Mouse (Mus musculus) neutrophil, adult 5-6 weeks (primary cell): ENCODE measurements at regions not wholly inside any gene's neighbourhood (a gene's known extent, or its start where the extent isn't known, plus 50 kb on each side); places are given as distances from the start of the nearest gene placed in this dataset.
"Not testable (repeated sequence)": the region's sequence is repeated elsewhere in the genome, so short reads cannot be mapped to it uniquely, and the experiment has no call there.

Experiments
- ATAC-seq: fragments of 151-379, 151-347 bp; 2 replicates; pipeline ENCODE4 v1.8.0; 2017; ENCODE audit warnings: mild to moderate bottlenecking, moderate TSS enrichment; ENCODE audit not compliant: insufficient number of reproducible peaks, poor library complexity, low FRiP score, severe bottlenecking; ENCODE audit errors: extremely low read depth

- no peak for ATAC-seq
Measured at GRCm38 (mm10) chr12:39646556-39646955, 391.3 kb downstream of the Arl4a start.

GRCm38 (mm10) chr12:39645581-39645980, 392.2 kb downstream of the Arl4a start:
- no peak for ATAC-seq

DNA sequence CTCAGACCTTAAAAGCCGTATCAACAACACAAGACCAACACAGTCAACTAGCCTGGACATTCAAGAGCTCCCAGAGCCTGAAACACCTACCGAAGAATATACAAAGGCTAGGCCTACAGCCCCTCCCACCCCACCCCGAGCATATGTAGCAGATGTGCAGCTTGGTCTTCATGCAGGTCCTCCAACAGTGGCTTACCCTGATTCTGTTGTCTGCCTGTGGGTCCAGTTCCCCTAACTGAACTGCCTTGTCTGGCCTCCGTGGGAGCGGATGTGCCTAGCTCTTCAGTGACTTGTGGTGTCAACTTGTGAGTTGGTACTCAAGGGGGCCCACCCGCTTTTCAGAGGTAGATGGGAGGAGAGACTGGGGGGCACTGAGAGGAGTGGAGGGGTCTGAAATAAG, 398.6 kb downstream of the Arl4a start:
- ATAC-seq = no peak

DNA sequence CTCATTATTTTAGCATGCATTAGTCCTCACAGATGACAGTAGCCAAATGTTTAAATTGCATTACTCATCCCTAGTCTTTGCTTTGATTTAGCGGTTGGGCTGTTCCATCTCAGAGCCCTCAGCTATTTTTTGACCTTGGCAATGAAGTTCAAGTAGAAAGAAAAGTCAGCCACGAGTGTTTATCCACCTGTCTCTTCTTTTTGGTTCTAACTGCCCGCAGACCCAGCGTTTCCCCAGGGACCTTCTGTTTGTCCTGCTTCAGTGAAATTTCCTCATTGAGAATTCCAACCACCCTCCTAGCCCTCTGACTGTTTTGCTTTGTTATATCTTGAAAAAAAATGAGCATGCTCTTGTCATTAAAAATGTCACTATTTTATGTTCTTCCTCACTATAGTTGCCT, 403.5 kb downstream of the Arl4a start:
- no peak for ATAC-seq

DNA sequence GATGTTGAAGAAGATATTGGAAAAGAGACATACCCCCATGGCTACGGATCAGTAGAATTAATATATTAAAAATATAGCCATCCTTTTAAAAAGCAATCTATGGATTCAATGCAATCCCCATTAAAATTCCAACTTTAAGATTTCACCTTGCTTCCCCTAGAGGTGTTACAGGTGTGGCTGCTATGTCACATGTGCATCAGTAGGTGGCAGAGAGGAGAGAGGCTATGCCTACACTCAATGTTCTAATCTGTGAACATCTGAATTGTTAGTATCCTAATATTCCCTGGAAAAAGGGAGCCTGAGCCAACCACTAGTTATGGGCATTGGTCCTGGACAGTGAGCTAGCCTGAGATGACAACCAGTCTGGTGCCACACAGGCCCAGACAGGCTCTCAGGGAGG, 416.6 kb downstream of the Arl4a start:
- ATAC-seq = no peak

GRCm38 (mm10) chr12:39605289-39605688, 432.5 kb downstream of the Arl4a start:
- ATAC-seq = no peak

GRCm38 (mm10) chr12:39604723-39605122, 433.1 kb downstream of the Arl4a start:
- ATAC-seq = no peak

- ATAC-seq = no peak
Measured at GRCm38 (mm10) chr12:39594726-39595125, 443.1 kb downstream of the Arl4a start.

GRCm38 (mm10) chr12:39593781-39594180, 444.0 kb downstream of the Arl4a start:
- ATAC-seq = not testable (repeated sequence)

- no peak for ATAC-seq
Measured at GRCm38 (mm10) chr12:39587204-39587909, 450.5 kb downstream of the Arl4a start.

- ATAC-seq = no peak
Measured at GRCm38 (mm10) chr12:39586163-39586562, 451.7 kb downstream of the Arl4a start.

DNA sequence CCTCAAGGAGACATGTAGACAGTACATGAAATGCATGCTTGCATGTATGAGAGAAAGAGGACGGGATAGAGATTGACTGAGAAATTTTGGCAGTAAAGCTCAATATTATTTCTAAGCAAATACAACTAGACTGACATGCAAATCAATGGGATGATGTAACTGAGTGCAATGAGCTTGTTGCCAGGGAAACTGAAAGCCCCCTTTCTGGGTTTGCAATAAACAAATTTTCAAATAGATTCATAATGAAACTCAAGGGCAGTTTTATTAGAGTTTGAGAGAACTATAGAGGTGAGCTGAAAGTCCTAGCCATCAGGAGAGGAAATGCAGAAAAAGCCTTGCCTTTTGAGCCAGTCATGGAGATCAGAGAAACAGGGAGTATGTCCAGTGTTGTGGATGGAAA, 460.2 kb downstream of the Arl4a start:
- ATAC-seq = no peak

- no peak for ATAC-seq
Measured at GRCm38 (mm10) chr12:39572802-39573201, 465.0 kb downstream of the Arl4a start.

DNA sequence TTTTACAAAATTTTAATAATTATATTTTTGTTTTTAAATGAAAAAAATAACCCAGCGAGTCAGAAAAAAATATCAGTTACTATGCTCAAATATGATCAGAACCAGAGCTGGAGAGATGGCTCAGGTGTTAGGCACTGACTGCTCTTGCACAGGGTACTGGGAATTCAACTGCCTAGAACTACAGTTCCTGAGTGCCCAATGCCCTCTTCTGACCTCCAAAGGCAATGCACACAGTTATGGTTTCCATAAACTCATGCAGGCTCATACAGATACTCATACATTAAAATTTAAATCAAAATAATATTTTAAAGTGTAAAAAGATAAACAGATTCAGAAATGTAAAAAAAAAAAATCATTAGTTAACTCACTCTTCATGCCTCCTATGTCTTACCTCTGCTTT, 465.7 kb downstream of the Arl4a start:
- no peak for ATAC-seq

GRCm38 (mm10) chr12:39560734-39561446, 476.9 kb downstream of the Arl4a start:
- no peak for ATAC-seq

DNA sequence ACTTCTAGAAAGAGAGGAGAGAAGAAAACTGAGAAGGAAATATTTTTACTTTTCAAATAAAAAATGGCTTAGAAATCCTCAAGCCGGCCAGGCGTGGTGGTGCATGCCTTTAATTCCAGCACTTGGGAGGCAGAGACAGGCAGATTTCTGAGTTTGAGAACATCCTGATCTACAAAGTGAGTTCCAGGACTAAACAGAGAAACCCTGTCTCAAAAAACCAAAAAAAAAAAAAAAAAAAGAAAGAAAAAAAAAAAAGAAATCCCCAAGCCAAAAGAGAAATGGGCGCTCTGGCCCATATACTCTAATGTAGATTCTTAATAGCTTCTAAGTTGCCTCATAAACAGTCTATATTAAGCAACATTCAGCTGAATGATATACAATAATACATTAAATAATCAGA, 479.3 kb downstream of the Arl4a start:
- ATAC-seq = no peak

- no peak for ATAC-seq
Measured at GRCm38 (mm10) chr12:39536326-39536725, 501.5 kb downstream of the Arl4a start.

DNA sequence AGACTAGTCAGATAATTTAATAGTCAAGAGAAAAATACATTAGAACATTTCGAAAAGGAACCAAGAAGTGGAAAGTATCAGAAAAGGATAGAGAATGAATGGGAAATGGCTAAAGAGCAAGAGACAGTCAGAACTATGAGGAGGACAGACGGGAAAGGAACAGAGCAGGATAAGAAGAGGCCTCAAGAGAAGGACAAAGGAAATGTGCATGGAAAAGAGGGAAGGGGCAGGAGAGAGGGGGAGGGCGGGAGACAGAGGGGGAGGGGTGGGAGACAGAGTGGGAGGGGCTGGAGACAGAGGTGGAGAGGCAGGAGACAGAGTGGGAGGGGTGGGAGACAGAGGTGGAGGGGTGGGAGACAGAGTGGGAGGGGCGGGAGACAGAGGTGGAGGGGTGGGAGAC, 509.7 kb downstream of the Arl4a start:
- ATAC-seq = no peak

- ATAC-seq = no peak
Measured at GRCm38 (mm10) chr12:39527216-39527600, 510.6 kb downstream of the Arl4a start.

DNA sequence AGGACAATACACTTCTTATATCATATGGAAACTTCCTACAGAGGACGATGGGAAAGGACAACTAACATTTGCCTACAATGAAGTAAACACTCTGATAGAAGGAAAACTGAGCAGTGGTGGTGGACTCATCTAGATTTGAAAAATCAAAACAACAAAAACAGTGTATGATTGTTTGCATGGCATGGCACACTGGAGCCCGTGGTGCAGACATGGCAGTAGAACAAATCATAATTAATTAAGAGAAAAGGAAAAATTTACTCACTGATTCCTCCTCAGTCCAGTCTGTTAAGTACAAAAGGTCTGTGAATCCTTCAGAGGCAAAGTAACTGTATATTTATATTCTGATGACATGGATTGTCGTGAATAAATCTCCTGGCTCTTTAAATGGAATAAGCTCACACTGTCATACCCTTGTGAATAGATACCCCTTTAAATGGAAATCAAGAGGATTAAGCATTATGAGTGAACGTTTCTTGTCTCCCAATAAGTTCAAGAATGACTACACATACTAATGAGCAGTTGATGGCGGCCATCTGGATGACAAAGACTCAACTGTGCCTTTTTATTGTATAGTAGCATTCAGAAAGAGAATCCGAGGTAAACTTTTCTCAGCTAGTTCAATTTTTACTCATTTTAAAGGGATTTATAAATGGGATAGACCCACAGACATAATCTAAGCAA, 511.1 kb downstream of the Arl4a start:
- no peak for ATAC-seq
